Mouse (Mus musculus): ENCODE measurements around the gene Pask. TPM values are rescaled to one million over a fixed set of nuclear protein-coding genes. Genes with fewer than 3 reads are reported as not detected.

The Pask gene
- 19.1 and 20.3 TPM in 2 replicates for polyA plus RNA-seq (2016; fragmentation: Nextera tagmentation; extraction: Ambion mirVana)

GRCm38 (mm10) chr1:93342648-93343503 is at the start of gene Pask, which contains the start of gene Ppp1r7:
Gene Pask, minus strand, starts transcription at chr1:93343482.
Gene Ppp1r7, plus strand, starts transcription at chr1:93342854.
- no peaks in the 10 kb centered on the region for H3K27me3 ChIP-seq
- H3K4me3 ChIP-seq: peak within 1 kb of the TSS; percentile 93
- H3K4me1 ChIP-seq: peaks cover 22% of the 10 kb centered on the region
- peak within 1 kb of the TSS; percentile 86 for H3K4me2 ChIP-seq (replicated peaks)
- peak within 1 kb of the TSS; percentile 87 for H3K9ac ChIP-seq (replicated peaks)
- H3K36me3 ChIP-seq: peaks cover 16% of the 10 kb centered on the region
- ATAC-seq (ENCODE audit: low FRiP score, low read depth): peak; percentile 93
- H3K27ac ChIP-seq (replicated peaks): peak within 1 kb of the TSS; percentile 78
- H3K9me3 ChIP-seq: no peaks in the 10 kb centered on the region
- WGBS: under 1% methylated on average over 63 of the region's 63 CpGs

- no peak overlapping the region for H3K4me2 ChIP-seq (replicated peaks)
- no peak overlapping the region for H3K27ac ChIP-seq (replicated peaks)
- H3K4me1 ChIP-seq: no peaks in the 10 kb centered on the region
- ATAC-seq (ENCODE audit: low FRiP score, low read depth): no peak
- H3K36me3 ChIP-seq: no peaks in the 10 kb centered on the region
- no peaks in the 10 kb centered on the region for H3K27me3 ChIP-seq
- H3K4me3 ChIP-seq: no peak overlapping the region
- H3K9me3 ChIP-seq: no peaks in the 10 kb centered on the region
- H3K9ac ChIP-seq (replicated peaks): no peak overlapping the region
- WGBS: 75% methylated on average over 2 of the region's 2 CpGs
Measured at GRCm38 (mm10) chr1:93388906-93389305, 45.6 kb upstream of the Pask start.

GRCm38 (mm10) chr1:93387198-93387597 is 43.9 kb upstream of the Pask start:
- H3K4me1 ChIP-seq: no peaks in the 10 kb centered on the region
- H3K36me3 ChIP-seq: no peaks in the 10 kb centered on the region
- no peak overlapping the region for H3K4me2 ChIP-seq (replicated peaks)
- 91% methylated on average over 2 of the region's 2 CpGs for WGBS
- H3K9me3 ChIP-seq: no peaks in the 10 kb centered on the region
- no peaks in the 10 kb centered on the region for H3K27me3 ChIP-seq
- H3K4me3 ChIP-seq: no peak overlapping the region
- no peak overlapping the region for H3K27ac ChIP-seq (replicated peaks)
- no peak overlapping the region for H3K9ac ChIP-seq (replicated peaks)
- ATAC-seq (ENCODE audit: low FRiP score, low read depth): no peak

- no peak for ATAC-seq (ENCODE audit: low FRiP score, low read depth)
- Histone ChIP-seq H3K27ac (replicated peaks) (no peak overlapping the region), H3K9ac (replicated peaks) (no peak overlapping the region), H3K4me3 (no peak overlapping the region), H3K36me3 (no peaks in the 10 kb centered on the region), H3K27me3 (no peaks in the 10 kb centered on the region), H3K9me3 (no peaks in the 10 kb centered on the region), H3K4me1 (no peaks in the 10 kb centered on the region), H3K4me2 (replicated peaks) (no peak overlapping the region)
- WGBS: 79% methylated on average over 5 of the region's 5 CpGs
Measured at GRCm38 (mm10) chr1:93379117-93379516, 35.8 kb upstream of the Pask start.

GRCm38 (mm10) chr1:93377307-93377706 is 34.0 kb upstream of the Pask start:
- Histone ChIP-seq H3K27ac (replicated peaks) (no peak overlapping the region), H3K4me3 (no peak overlapping the region), H3K27me3 (no peaks in the 10 kb centered on the region), H3K9me3 (no peaks in the 10 kb centered on the region), H3K4me1 (no peaks in the 10 kb centered on the region), H3K4me2 (replicated peaks) (no peak overlapping the region), H3K36me3 (no peaks in the 10 kb centered on the region), H3K9ac (replicated peaks) (no peak overlapping the region)
- no peak for ATAC-seq (ENCODE audit: low FRiP score, low read depth)
- 74% methylated on average over 5 of the region's 5 CpGs for WGBS

GRCm38 (mm10) chr1:93373665-93374064 is 30.4 kb upstream of the Pask start, which contains the start of gene Ano7:
Gene Ano7, plus strand, starts transcription at chr1:93373930.
- Histone ChIP-seq H3K36me3 (no peaks in the 10 kb centered on the region), H3K27me3 (no peaks in the 10 kb centered on the region), H3K4me1 (no peaks in the 10 kb centered on the region), H3K9me3 (no peaks in the 10 kb centered on the region), H3K9ac (replicated peaks) (no peak within 1 kb of the TSS), H3K4me3 (no peak within 1 kb of the TSS), H3K4me2 (replicated peaks) (no peak within 1 kb of the TSS), H3K27ac (replicated peaks) (no peak within 1 kb of the TSS)
- no peak for ATAC-seq (ENCODE audit: low FRiP score, low read depth)
- WGBS: 79% methylated on average over 4 of the region's 4 CpGs

GRCm38 (mm10) chr1:93365641-93366040 is 22.4 kb upstream of the Pask start:
- 96% methylated on average over 6 of the region's 6 CpGs for WGBS
- no peak overlapping the region for H3K4me3 ChIP-seq
- no peak overlapping the region for H3K4me2 ChIP-seq (replicated peaks)
- no peak for ATAC-seq (ENCODE audit: low FRiP score, low read depth)
- no peaks in the 10 kb centered on the region for H3K4me1 ChIP-seq
- no peaks in the 10 kb centered on the region for H3K27me3 ChIP-seq
- peaks cover 66% of the 10 kb centered on the region for H3K36me3 ChIP-seq
- H3K27ac ChIP-seq (replicated peaks): no peak overlapping the region
- H3K9me3 ChIP-seq: no peaks in the 10 kb centered on the region
- H3K9ac ChIP-seq (replicated peaks): no peak overlapping the region

GRCm38 (mm10) chr1:93362661-93363060 is 19.4 kb upstream of the Pask start:
- Histone ChIP-seq H3K27ac (replicated peaks) (no peak overlapping the region), H3K27me3 (no peaks in the 10 kb centered on the region), H3K4me3 (no peak overlapping the region), H3K4me2 (replicated peaks) (no peak overlapping the region), H3K4me1 (no peaks in the 10 kb centered on the region), H3K9me3 (no peaks in the 10 kb centered on the region), H3K9ac (replicated peaks) (no peak overlapping the region), H3K36me3 (peaks cover 88% of the 10 kb centered on the region)
- WGBS: 85% methylated on average over 4 of the region's 4 CpGs
- ATAC-seq (ENCODE audit: low FRiP score, low read depth): no peak

GRCm38 (mm10) chr1:93352724-93353123 is 9.4 kb upstream of the Pask start:
- no peak overlapping the region for H3K4me2 ChIP-seq (replicated peaks)
- no peak overlapping the region for H3K27ac ChIP-seq (replicated peaks)
- no peak overlapping the region for H3K9ac ChIP-seq (replicated peaks)
- whole genome bisulfite sequencing: 95% methylated on average over 2 of the region's 2 CpGs
- H3K4me1 ChIP-seq: no peaks in the 10 kb centered on the region
- peaks cover 84% of the 10 kb centered on the region for H3K36me3 ChIP-seq
- H3K4me3 ChIP-seq: no peak overlapping the region
- no peaks in the 10 kb centered on the region for H3K27me3 ChIP-seq
- H3K9me3 ChIP-seq: no peaks in the 10 kb centered on the region
- no peak for ATAC-seq (ENCODE audit: low FRiP score, low read depth)

- Histone ChIP-seq H3K4me2 (replicated peaks) (no peak overlapping the region), H3K4me1 (peaks cover 3% of the 10 kb centered on the region; the same call in 1 of the 2 replicates), H3K4me3 (no peak overlapping the region), H3K36me3 (peaks cover 70% of the 10 kb centered on the region), H3K9ac (replicated peaks) (no peak overlapping the region), H3K27ac (replicated peaks) (no peak overlapping the region), H3K9me3 (no peaks in the 10 kb centered on the region), H3K27me3 (no peaks in the 10 kb centered on the region)
- ATAC-seq (ENCODE audit: low FRiP score, low read depth): no peak
- WGBS: 85% methylated on average over 4 of the region's 4 CpGs
Measured at GRCm38 (mm10) chr1:93349701-93350100, 6.4 kb upstream of the Pask start.

GRCm38 (mm10) chr1:93347176-93347575 is 3.9 kb upstream of the Pask start:
- Histone ChIP-seq H3K9ac (replicated peaks) (no peak overlapping the region), H3K27me3 (no peaks in the 10 kb centered on the region), H3K4me1 (peaks cover 11% of the 10 kb centered on the region), H3K27ac (replicated peaks) (no peak overlapping the region), H3K4me3 (no peak overlapping the region), H3K36me3 (peaks cover 47% of the 10 kb centered on the region), H3K4me2 (replicated peaks) (no peak overlapping the region), H3K9me3 (no peaks in the 10 kb centered on the region)
- no peak for ATAC-seq (ENCODE audit: low FRiP score, low read depth)
- 94% methylated on average over 5 of the region's 5 CpGs for WGBS

- Histone ChIP-seq H3K27ac (replicated peaks) (peak overlapping the region; percentile 78), H3K9ac (replicated peaks) (peak overlapping the region; percentile 87), H3K4me2 (replicated peaks) (peak overlapping the region; percentile 86), H3K4me3 (peak overlapping the region; percentile 93), H3K4me1 (peaks cover 22% of the 10 kb centered on the region), H3K27me3 (no peaks in the 10 kb centered on the region), H3K9me3 (no peaks in the 10 kb centered on the region), H3K36me3 (peaks cover 21% of the 10 kb centered on the region)
- WGBS: under 1% methylated on average over 39 of the region's 39 CpGs
- peak; percentile 96 for ATAC-seq (ENCODE audit: low FRiP score, low read depth)
Measured at GRCm38 (mm10) chr1:93343504-93344047, 294 bp upstream of the Pask start.

Measured in midbrain, embryonic 12.5 days (tissue).